Mouse (Mus musculus): ENCODE results near the gene Abcc4. TPM values are rescaled to one million over a fixed set of nuclear protein-coding genes. Genes with fewer than 3 reads are reported as not detected.
"Not testable (repeated sequence)": the region's sequence is repeated elsewhere in the genome, so short reads cannot be mapped to it uniquely, and the experiment has no call there.

Abcc4 gene
- polyA plus RNA-seq, 1 experiment from 2014 or later: 1.8 TPM

- Histone ChIP-seq H3K4me3 (replicated peaks) (no peak overlapping the region), H3K27me3 (no peaks in the 10 kb centered on the region), H3K36me3 (replicated peaks) (no peaks in the 10 kb centered on the region), H3K4me2 (no peak overlapping the region), H3K27ac (replicated peaks) (no peak overlapping the region), H3K9ac (no peak overlapping the region), H3K4me1 (replicated peaks) (peaks cover 69% of the 10 kb centered on the region), H3K9me3 (replicated peaks) (no peaks in the 10 kb centered on the region)
- 46% methylated on average over 8 of the region's 8 CpGs for WGBS (ENCODE audit: insufficient replicate concordance)
- ATAC-seq (ENCODE audit: insufficient read depth): no peak
These were observed 47.7 kb downstream of the Abcc4 start for GRCm38 (mm10) chr14:118658328-118658692.

GRCm38 (mm10) chr14:118657673-118658327, 48.2 kb downstream of the Abcc4 start:
- Histone ChIP-seq H3K4me2 (peak overlapping the region; percentile 32; the same call in 1 of the 2 replicates), H3K4me1 (replicated peaks) (peaks cover 64% of the 10 kb centered on the region), H3K27ac (replicated peaks) (peak overlapping the region; percentile 74; the same call in 1 of the 2 replicates), H3K9ac (no peak overlapping the region), H3K36me3 (replicated peaks) (no peaks in the 10 kb centered on the region), H3K9me3 (replicated peaks) (no peaks in the 10 kb centered on the region), H3K27me3 (no peaks in the 10 kb centered on the region), H3K4me3 (replicated peaks) (no peak overlapping the region)
- 48% methylated on average over 20 of the region's 20 CpGs for WGBS (ENCODE audit: insufficient replicate concordance)
- ATAC-seq (ENCODE audit: insufficient read depth): 0 out of 2 replicates have a peak, but pooled peaks have one; percentile 16

DNA sequence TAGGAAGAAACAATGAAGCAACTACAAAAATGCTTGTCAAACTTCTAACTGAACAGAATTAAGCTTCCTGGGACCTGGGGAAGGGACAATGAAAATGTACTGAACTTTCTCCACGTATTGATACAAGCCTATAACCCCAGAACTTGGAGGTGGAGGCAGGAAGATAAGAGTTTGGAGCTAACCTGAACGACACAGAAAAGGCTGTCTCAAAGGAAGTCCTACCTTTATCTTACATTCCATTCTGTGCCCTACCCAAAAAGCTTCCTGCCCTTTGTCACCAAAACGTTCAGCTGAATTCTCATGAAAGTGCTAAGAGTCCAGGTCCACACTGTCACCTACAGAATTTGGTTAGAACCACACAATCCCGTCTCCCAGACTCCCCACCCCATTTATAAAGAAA, 48.8 kb downstream of the Abcc4 start:
- 13% methylated on average over 4 of the region's 4 CpGs for WGBS (ENCODE audit: insufficient replicate concordance)
- ATAC-seq (ENCODE audit: insufficient read depth): peak; percentile 65

DNA sequence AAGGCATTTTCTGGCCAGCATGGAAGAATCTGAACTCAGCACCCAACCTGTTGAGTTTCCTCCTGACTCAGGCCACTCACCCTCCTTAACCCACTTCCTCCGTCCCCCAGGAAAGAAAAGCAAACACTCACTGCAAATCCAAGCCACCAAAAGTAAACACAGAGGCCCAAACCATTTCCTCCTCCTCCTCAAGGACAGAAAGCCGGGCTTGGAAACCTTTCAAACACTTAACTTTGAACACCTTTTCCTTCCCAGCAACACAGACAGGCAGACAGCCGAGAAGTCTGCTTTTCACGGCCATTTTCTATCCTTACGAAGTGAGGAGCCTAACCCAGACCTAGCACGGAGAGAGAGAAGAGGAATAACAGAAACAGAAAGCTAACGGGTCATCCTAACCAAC, 50.0 kb downstream of the Abcc4 start:
- Histone ChIP-seq H3K27me3 (no peaks in the 10 kb centered on the region), H3K4me2 (no peak overlapping the region), H3K36me3 (replicated peaks) (no peaks in the 10 kb centered on the region), H3K4me1 (replicated peaks) (peaks cover 54% of the 10 kb centered on the region), H3K27ac (replicated peaks) (0 out of 2 replicates have a peak overlapping the region, but pooled peaks have one; percentile 74), H3K9ac (no peak overlapping the region), H3K4me3 (replicated peaks) (no peak overlapping the region), H3K9me3 (replicated peaks) (no peaks in the 10 kb centered on the region)
- WGBS (ENCODE audit: insufficient replicate concordance): 59% methylated on average over 7 of the region's 7 CpGs
- ATAC-seq (ENCODE audit: insufficient read depth): no peak

More for the DNA sequence above, 48.8 kb downstream of the Abcc4 start:
- Histone ChIP-seq H3K27ac (replicated peaks) (peak overlapping the region; percentile 74), H3K9ac (no peak overlapping the region), H3K4me3 (replicated peaks) (no peak overlapping the region), H3K4me2 (peak overlapping the region; percentile 32), H3K4me1 (replicated peaks) (peaks cover 58% of the 10 kb centered on the region), H3K9me3 (replicated peaks) (no peaks in the 10 kb centered on the region), H3K36me3 (replicated peaks) (no peaks in the 10 kb centered on the region), H3K27me3 (no peaks in the 10 kb centered on the region)

- H3K36me3 ChIP-seq (replicated peaks): no peaks in the 10 kb centered on the region
- WGBS (ENCODE audit: insufficient replicate concordance): 43% methylated on average over 2 of the region's 2 CpGs
- H3K4me2 ChIP-seq: no peak overlapping the region
- H3K4me1 ChIP-seq (replicated peaks): peaks cover 49% of the 10 kb centered on the region
- H3K9ac ChIP-seq: no peak overlapping the region
- ATAC-seq (ENCODE audit: insufficient read depth): no peak
- H3K27ac ChIP-seq (replicated peaks): no peak overlapping the region
- H3K9me3 ChIP-seq (replicated peaks): no peaks in the 10 kb centered on the region
- H3K27me3 ChIP-seq: no peaks in the 10 kb centered on the region
- H3K4me3 ChIP-seq (replicated peaks): no peak overlapping the region
These were observed 51.1 kb downstream of the Abcc4 start for GRCm38 (mm10) chr14:118654903-118655302.

DNA sequence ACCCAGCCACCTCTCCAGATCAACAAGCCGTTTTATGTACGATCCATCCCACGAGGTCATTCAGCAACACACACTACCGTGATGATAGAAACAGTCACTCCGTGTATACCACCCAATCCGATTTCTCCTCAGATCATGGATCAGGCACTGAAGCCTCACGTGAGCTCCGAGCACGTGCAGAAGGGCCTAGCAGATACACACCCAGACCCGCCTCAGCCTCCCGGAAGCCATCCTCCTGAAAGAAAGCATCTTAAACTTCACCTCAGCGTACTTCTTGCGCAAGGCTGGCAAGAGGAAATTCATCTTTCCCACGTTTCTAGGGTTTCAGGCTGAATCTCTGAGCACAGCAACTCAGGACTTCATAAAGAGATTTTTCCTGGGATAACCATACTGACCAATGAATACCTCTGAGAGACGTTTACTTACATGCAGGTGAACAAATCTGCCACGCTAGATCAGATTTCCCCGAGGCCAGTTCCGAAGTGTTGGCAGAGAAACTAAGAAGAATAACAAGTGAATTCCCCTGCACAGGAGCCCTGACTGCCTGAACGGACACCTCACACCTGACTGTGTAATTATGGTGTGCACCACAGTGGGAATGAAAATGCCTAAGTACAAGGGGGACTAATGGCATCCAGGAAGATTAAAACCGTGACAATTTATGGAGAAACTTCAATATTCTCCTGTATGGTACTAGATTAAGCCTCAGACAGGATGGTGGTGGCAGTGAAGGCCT, 54.1 kb downstream of the Abcc4 start:
- WGBS (ENCODE audit: insufficient replicate concordance): 81% methylated on average over 20 of the region's 20 CpGs

GRCm38 (mm10) chr14:118649895-118650256, 56.1 kb downstream of the Abcc4 start:
- no peak overlapping the region for H3K27ac ChIP-seq (replicated peaks)
- no peaks in the 10 kb centered on the region for H3K9me3 ChIP-seq (replicated peaks)
- ATAC-seq (ENCODE audit: insufficient read depth): no peak
- peaks cover 16% of the 10 kb centered on the region for H3K4me1 ChIP-seq (replicated peaks)
- H3K9ac ChIP-seq: no peak overlapping the region
- no peak overlapping the region for H3K4me2 ChIP-seq
- 84% methylated on average over 2 of the region's 2 CpGs for WGBS (ENCODE audit: insufficient replicate concordance)
- H3K27me3 ChIP-seq: no peaks in the 10 kb centered on the region
- no peak overlapping the region for H3K4me3 ChIP-seq (replicated peaks)
- H3K36me3 ChIP-seq (replicated peaks): no peaks in the 10 kb centered on the region

More for the DNA sequence above, 54.1 kb downstream of the Abcc4 start:
- H3K27ac ChIP-seq (replicated peaks): no peak overlapping the region
- ATAC-seq (ENCODE audit: insufficient read depth): no peak
- no peak overlapping the region for H3K4me2 ChIP-seq
- no peak overlapping the region for H3K4me3 ChIP-seq (replicated peaks)
- H3K27me3 ChIP-seq: no peaks in the 10 kb centered on the region
- H3K9ac ChIP-seq: no peak overlapping the region
- H3K9me3 ChIP-seq (replicated peaks): no peaks in the 10 kb centered on the region
- H3K36me3 ChIP-seq (replicated peaks): no peaks in the 10 kb centered on the region
- H3K4me1 ChIP-seq (replicated peaks): peaks cover 32% of the 10 kb centered on the region

DNA sequence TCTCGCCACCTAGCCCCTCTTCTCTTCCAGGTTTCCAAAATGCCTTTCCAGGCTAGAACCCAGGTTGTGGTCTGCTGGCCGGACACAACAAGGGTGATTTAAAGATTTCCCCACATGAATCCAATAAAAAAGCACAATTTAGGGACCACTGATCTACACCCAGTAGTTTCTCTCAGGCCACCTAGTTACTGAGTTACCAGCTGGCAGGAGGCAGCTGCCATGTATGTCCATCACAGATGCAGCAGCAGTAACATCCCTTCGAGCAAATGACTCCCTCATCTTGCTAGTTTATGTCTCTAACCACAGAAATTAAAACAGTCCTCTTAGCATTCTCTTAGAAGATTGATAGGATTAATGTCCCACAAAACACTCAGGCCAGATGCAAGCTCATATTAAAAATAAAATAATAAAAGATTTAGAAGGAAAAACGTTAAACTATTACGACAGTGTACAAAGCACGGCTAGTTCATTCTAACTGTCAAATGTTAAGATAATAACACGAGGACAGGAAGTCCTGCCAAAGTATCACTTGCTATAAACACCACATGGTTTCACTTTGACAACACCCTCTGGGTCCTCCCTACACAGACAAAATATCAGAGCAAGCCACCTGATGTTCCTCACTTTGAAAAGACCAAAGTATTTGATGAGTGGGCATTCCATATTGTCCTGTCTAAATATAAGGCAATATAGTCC, 56.7 kb downstream of the Abcc4 start:
- Histone ChIP-seq H3K4me2 (no peak overlapping the region), H3K27ac (replicated peaks) (no peak overlapping the region), H3K4me3 (replicated peaks) (no peak overlapping the region), H3K4me1 (replicated peaks) (peaks cover 14% of the 10 kb centered on the region; the same call in 1 of the 2 replicates), H3K9ac (no peak overlapping the region), H3K9me3 (replicated peaks) (no peaks in the 10 kb centered on the region), H3K36me3 (replicated peaks) (no peaks in the 10 kb centered on the region), H3K27me3 (no peaks in the 10 kb centered on the region)
- ATAC-seq (ENCODE audit: insufficient read depth): peak; percentile 57
- WGBS (ENCODE audit: insufficient replicate concordance): 21% methylated on average over 7 of the region's 7 CpGs

GRCm38 (mm10) chr14:118642940-118643591, 63.0 kb downstream of the Abcc4 start:
- H3K27me3 ChIP-seq; H3K9me3 ChIP-seq (replicated peaks); H3K4me3 ChIP-seq (replicated peaks); H3K36me3 ChIP-seq (replicated peaks); H3K9ac ChIP-seq: not testable (repeated sequence)
- Histone ChIP-seq H3K27ac (replicated peaks) (peak overlapping the region; percentile 81), H3K4me2 (peak overlapping the region; percentile 43), H3K4me1 (replicated peaks) (peaks cover 33% of the 10 kb centered on the region)
- WGBS (ENCODE audit: insufficient replicate concordance): 47% methylated on average over 13 of the region's 13 CpGs
- ATAC-seq (ENCODE audit: insufficient read depth): peak; percentile 76

DNA sequence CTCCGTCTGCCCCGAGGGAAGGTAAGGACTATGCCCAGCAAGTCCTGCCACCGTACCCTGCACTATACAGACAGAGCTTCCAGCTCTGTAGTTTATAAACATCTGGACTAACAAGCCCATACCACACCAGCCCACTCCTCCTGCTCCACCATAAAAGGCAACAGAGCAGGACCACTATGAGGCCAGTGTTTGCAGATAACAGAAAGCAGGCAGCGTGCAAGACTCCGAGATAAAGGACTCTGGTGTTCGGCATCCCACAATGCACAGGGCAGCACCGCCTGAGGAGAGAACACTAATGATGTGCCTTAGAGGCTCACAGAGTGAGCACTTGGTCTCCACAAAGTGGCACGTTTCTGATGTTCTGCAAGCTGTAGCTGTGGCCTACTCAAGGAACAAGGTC, 63.9 kb downstream of the Abcc4 start:
- Histone ChIP-seq H3K9ac (no peak overlapping the region), H3K4me2 (peak overlapping the region; percentile 43), H3K27ac (replicated peaks) (peak overlapping the region; percentile 81), H3K36me3 (replicated peaks) (no peaks in the 10 kb centered on the region), H3K4me1 (replicated peaks) (peaks cover 33% of the 10 kb centered on the region), H3K9me3 (replicated peaks) (no peaks in the 10 kb centered on the region), H3K27me3 (no peaks in the 10 kb centered on the region), H3K4me3 (replicated peaks) (no peak overlapping the region)
- 31% methylated on average over 8 of the region's 8 CpGs for WGBS (ENCODE audit: insufficient replicate concordance)
- ATAC-seq (ENCODE audit: insufficient read depth): peak; percentile 93

Measured in liver, embryonic 15.5 days (tissue).